Mouse (Mus musculus): ENCODE data around the gene Rps2.
A peak's percentile ranks its signal among the peaks of the same experiment; 100 is the strongest.
"Not testable (repeated sequence)": the region's sequence is repeated elsewhere in the genome, so short reads cannot be mapped to it uniquely, and the experiment has no call there.

Gene Rps2

DNA sequence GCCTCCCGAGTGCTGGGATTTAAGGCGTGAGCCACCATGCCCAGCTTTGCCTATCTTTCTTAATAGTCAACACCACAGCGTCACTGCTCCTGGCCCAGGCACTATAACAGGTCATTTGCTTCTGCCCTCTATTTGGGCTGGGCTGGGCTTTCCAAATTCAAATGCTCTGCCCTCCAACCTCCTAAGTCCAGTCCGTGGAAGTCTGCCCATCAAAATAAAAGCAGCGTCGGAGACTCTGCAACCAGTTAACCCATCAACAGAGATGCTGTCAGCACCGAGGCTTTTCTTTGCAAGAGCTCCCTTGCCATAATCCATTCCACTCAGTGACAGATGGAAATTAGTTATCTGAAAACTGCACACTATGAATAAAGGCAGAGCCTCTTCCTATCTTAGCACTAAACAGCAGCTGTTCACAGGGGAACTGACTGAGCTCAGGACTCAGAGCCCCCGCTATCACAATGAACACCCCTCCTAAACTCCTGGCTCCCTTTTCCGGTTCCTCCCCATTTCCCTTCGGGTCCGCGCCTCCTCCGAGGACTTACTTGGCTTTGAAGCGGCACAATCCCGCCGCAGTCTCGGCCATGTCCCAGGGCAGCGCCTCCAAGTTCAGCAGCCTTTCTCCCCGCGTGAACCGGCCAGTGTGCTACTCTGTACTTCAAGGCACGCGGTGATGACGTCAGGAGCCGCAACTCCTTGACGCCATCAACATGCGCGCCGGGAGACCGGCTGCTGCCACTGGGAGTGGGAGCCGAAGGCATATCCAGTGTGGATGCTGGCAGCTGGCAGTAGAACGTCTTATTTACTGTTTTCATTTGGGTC is 10.7 kb upstream of the Rps2 start, which contains the start of gene Tbl3:
TSS of gene Tbl3 (minus strand) at position 679 of the 819 bp plus-strand sequence.
- DNase-seq, result peak; percentile 94

DNA sequence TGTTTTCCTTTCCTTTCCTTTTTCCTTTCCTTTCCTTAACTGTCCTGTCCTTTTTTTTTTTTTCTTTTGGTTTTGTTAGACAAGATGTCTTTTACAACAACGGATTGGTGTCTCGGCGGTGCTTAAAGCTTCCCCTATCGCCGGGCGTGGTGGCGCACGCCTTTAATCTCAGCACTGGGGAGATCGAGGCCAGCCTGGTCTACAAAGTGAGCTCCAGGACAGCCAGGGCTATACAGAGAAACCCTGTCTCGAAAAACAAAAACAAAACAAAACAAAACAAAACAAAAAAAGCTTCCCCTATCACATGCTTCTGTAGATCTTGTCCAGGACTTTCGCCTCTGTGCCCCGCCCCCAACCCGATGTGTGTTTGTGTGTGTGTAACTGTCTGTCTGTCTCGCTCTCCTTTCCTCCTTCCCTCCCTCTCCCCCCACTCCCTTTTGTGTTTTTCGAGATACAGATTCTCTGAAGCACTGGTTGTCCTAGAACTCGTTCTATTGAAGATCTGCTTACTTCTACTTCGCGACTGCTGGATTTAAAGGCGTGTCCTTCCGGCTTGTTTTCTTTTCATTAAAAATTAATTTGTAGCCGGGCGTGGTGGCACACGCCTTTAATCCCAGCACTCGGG is 10.0 kb upstream of the Rps2 start:
- DNase-seq, result no peak

DNA sequence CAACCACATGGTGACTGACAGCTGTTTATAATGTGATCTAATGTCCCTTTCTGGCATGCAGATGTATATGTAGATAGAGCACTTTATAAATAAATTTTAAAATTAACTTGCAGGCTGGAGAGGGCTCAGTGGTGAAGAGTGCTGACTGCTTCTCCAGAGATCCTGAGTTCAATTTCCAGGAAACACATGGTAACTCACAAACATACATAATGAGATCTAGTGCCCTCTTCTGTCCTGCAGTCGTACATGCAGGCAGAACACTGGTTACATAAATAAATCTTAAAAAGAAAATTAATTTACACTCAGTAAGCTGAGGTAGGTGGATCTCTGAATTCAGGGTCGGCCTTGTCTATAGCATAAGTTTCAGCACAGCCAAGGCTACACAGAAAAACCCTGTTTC is 9.3 kb upstream of the Rps2 start:
- no peak for DNase-seq

DNA sequence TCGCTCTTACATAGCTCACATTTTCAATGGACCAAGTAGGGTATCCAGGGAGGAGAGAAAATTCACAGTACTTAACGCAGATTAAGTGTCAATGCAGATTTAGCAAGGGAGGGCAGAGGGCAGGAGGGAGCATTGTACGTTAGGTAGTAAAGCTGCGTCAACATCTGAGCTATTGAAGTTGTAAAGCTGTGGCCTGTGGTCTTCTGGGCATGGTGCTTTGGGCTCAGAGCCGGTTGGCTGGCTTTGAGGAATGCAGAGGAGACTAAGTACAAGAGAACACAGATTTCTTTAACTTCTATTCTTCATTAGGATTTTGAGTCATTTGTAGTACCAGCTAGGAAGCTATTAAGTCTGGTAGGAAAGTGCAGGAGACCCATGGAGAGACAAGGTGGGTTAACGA is 2.4 kb upstream of the Rps2 start:
- DNase-seq, result no peak

DNA sequence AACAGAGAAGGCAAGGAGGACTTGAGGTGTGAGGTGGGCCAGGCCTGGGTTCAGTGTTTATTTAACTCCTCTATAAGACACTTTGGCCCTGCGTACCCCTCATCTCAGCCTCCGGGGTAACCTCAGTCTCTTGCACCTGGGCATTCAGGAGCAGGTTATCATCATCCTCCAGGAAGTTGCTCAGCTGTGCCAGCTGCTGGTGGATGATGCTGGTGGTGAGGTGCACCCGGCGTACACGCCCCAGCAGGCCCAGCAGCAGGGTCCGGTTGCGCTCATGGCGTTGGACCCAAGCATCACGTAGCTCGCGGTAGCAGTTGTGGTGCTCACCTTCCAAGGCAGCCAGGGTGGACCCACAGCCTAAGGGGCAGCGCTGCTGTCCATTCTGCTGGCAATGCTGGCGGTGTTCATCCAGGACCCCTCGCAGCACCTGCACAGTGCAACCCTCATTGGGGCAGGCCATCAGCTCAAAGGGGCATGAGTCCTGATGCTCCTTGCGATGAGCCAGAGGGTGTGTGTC is 1.7 kb upstream of the Rps2 start:
- DNase-seq, result no peak

DNA sequence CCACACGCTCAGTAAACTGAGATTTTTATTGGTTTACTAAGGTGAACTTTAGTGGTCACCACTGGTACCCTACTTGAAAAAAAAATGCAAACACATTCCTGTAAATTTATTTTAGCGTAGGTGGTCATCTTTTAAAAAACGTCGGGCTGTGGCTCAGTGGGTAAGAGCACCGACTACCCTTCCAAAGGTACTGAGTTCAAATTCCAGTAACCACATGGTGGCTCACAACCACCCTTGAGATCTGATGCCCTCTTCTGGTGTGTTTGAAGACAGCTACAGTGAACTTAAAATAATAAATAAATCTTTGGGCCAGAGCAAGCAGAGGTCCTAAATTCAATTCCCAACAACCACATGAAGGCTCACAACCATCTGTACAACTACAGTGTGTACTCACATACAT is 1.0 kb downstream of the Rps2 start:
- not testable (repeated sequence) for DNase-seq

DNA sequence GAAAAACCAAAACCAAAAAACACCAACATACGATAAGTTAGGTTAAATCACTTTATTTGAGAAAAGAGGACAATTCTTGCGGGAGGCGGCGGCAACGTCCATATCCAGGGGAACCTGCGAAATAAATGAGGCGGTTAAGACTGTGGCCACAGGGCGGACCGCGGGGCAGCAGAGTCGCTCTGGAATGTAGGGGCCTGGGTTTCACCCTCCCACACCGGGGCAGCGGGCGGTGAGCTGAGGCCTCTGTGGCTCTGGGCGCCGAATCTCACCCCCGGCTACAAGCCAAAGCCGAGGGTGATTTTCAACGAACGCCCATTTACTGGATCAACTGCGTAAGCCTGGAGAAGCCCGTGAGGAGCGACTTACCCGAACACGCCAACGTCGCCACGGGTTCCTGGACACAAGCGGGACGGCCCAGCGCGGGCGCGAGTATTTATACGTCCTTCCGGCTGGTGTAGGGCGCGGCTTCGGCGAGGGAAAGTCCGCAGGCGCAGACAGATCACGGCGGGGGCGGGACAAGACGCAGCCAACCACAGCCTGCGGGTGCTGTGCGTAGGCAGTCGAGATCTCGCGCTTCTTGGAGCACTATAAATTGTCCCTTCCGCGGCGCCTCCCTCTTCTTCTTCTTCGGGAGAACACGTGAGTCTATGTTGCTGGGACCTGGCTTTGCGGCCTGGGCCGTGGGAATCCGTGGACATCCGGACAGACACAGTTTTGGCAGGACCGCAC is 1.7 kb downstream of the Rps2 start:
- peak; percentile 99 for DNase-seq

DNA sequence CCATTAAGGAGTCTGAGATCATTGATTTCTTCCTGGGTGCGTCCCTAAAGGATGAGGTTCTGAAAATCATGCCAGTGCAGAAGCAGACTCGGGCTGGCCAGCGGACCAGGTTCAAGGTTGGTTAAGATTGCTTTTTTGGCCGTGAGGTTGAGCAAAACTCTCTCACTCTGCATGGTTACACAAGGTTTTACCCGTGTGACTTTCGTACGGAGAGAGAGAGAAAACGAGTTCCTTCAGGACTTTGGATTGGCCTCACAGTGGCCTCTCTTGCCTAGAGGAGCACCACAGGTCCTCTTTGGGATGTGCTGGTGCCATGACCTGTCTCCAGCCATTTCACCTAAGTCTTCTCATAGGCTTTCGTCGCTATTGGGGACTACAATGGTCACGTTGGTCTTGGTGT is 2.7 kb downstream of the Rps2 start:
- DNase-seq, result not testable (repeated sequence)

DNA sequence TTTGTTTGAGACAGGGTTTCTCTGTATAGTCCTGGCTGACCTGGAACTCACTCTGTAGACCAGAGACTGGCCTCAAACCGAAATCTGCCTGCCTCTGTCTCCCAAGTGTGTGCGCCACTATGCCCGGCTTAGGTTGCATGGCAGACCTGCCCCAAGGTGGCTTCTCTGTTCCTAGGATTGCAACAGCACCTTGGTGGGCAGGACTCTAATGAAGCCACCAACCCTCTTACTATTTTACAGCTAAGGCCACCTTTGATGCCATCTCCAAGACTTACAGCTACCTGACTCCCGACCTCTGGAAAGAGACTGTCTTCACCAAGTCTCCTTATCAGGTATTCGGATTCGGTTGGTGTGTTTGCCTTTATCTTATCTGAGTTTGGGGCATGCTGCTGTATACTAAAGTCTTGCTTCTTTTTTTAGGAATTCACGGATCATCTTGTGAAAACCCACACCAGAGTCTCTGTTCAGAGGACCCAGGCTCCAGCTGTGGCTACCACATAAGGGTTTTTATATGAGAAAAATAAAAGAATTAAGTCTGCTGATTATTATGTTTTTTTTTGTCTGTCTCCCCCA is 3.6 kb downstream of the Rps2 start:
- DNase-seq, result not testable (repeated sequence)

DNA sequence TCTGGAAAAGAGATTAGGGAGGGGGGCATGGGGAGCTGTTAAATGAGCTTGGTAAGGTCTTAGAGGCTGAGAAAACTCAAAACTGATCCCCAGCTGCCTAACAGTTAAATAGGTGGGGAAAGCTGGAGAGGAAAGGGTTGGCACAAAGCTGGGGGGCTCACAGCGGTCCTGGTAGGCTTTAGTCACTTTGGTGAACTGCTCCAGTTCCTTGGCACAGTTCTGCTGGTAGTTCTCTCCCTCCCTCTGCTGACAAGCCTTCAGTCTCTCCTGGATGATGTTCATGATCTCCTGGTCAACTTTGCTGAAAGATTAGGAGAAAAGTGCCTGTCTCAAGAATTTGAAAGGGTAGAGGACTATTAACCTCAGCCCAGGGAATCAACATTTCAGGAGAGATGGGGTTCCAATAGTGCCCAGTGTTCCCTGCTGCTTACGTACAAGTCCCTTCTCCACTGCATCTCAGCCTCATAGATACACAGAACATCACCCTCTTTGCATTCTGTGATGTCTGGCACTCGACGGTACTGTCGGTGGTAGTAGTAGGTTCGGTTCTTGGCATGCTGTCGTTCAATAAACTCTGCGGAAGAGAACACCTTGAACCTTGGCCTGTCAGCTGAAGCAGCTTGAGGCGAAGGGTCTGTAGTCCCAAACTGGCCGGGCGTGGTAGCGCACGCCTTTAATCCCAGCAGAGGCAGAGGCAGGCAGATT is 4.5 kb downstream of the Rps2 start:
- no peak for DNase-seq

DNA sequence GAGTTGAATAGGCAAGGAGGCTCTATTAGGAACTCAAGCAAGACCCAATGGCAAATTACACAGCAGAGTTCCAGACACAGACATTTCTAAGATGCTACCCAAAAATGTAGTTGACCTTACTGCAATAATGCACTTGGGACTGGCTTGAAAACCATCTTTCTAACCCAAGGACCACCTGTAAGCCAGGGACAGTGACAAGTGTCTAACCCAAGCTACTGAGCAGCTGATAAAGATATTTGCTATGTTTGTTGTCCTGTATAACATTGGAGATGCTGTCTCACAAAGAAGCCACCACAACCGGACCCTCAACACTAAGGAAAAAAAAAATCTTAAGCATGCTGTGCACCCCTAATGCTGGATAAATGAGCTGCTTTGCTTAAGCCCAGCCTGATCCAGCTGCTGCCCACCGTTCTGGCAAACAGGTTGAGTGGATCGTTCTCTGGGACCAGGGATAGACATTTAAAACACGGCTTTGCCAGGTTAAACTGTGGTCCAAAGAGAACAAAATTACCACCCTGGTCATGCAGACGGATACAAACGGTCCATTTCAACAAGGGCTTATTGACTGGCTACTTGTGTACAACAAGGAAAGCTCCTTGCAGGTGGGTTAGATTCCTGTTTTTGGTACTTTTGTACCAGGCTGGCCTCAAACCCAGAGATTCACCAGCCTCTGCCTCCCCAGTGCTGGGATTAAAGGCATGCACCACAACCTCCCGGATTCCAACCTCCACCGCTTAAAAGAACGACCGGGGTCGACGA is 5.4 kb downstream of the Rps2 start:
- no peak for DNase-seq

DNA sequence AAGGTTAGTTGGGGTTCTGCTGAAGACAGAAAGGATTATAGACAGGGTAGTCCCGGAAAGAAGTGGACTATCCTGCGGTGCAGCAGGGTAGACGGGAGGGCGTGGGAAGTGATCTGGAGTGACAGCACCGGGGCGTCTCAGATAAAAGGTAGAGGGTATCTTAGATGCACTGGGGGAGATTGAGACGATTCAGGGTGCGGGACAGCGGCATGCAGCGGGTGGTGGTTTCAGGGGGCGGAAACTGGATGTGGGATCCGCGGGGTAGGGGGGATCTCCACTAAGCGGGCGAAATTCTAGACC is 5.9 kb downstream of the Rps2 start:
- no peak for DNase-seq

DNA sequence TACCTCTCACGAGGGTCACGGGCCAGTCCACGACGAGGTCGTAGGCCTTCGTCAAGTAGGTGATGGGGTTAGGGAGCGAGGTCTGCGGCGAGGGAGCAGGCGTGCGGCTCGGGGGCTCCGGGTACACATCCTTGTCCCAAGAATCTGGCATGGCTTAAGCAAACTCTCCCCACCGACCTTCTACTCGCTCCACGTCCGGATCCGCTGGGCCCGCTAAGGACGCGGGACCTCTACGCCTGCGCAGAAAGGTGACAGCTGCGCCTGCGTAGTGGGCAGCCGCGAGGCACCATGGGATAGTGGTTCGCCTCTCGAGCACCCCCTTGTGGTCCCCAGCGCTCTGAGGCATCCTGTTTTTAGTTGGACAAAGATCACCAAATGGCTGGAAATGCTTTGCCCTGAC is 6.3 kb downstream of the Rps2 start, which contains the start of gene Ndufb10:
TSS of gene Ndufb10 (minus strand) at position 295 of the 400 bp plus-strand sequence.
- peak; percentile 94 for DNase-seq

DNA sequence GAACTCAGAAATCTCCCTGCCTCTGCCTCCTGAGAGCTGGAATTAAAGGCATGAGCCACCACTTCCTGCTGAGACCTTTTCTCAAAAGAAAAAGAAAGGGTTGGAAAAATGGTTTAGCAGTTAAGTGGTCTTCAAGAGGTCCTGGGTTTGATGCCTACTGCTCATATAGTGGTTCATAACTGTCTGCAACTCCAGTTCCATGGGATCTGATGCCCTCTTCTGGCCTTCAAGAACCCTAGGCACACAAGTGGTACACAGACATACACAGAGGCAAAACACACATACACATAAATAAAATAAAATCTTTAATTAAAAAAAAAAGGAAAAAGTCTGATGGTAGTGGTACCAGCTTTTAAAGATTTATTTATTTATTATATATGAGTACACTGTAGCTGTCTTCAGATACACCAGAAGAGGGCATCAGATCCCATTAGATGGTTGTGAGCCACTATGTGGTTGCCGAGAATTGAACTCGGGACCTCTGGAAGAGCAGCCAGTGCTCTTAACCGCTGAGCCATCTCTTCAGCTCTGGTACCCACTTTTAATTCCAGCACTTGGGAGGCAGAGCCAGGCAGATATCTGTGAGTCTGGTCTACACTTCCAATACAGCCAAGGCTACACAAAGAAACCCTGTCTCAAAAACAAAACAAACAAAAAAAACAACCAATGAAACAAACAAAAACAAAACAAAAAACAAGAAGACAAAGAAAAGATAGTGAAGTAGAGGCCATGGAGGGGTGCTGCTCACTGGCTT is 7.9 kb downstream of the Rps2 start:
- DNase-seq, result no peak

DNA sequence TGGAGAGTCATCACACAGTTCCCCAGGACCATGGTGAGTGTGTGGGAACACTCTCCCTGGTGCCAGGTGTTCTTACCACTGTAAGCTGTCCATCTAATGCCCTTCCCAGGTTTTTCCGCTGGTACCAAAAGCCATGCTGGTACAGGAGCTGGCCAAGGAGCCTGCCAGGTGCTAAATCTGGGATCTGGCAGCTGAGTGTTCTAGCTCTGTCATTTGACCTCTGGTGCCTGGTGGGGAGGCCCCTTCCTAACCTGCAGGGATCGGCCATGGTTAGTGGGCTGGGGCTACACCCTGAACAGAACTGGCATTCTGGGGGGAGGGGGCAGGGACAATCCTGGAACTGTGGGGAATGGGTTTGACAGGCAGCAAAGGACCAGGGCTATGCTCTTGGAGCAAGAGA is 9.7 kb downstream of the Rps2 start, which contains the start of gene Rpl3l:
TSS of gene Rpl3l (plus strand) at position 203 of the 400 bp plus-strand sequence.
- DNase-seq, result no peak

DNA sequence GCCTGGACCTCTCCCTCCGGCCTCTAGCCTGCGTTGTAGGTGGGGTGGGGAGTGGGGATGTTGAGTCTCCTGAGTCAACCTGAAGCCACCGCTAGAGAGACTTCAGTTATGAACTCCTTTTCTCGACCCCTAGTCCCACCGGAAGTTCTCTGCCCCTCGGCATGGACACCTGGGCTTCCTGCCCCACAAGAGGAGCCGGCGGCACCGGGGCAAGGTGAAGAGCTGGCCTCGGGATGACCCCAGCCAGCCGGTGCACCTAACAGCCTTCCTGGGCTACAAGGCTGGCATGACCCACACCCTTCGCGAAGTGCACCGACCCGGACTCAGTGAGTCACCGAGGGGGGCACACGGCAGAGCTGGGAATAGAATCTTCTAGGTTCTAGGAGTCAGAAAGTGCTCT is 10.3 kb downstream of the Rps2 start:
- DNase-seq, result no peak

DNA sequence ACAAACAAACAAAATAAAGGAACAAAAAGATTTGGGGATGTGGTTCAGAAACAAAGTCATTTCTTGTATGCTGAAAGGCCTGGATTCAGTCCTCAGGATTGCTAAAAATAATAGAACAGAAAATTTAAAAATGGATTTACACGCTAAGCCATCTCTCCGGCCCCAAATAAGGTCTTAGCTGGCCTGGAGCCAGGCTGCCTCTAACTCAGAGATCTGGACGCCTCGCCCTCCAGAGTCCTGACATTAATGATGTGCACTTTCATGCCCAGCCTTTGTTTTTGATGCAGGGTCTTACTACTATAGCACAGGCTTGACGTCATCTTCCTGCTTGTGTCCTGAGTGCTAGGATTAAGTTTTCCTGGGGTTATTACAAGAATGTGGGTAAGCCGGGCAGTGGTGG is 11.2 kb downstream of the Rps2 start:
- no peak for DNase-seq

DNA sequence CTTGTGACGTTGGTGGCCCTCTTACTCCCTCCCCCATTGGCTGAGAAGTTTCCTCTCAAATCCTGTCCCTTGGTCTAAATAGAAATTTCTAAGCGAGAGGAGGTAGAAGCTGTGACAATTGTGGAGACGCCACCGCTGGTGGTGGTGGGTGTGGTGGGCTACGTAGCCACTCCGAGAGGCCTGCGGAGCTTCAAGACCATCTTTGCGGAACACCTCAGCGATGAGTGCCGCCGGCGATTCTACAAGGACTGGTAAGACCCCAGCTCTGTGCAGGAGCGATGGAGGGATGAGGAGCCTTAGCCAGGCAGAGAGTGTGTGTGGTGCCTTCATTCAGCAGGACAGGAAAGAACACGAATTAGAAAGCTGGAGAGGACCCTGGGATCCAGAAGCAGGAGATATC is 12.9 kb downstream of the Rps2 start:
- no peak for DNase-seq

DNA sequence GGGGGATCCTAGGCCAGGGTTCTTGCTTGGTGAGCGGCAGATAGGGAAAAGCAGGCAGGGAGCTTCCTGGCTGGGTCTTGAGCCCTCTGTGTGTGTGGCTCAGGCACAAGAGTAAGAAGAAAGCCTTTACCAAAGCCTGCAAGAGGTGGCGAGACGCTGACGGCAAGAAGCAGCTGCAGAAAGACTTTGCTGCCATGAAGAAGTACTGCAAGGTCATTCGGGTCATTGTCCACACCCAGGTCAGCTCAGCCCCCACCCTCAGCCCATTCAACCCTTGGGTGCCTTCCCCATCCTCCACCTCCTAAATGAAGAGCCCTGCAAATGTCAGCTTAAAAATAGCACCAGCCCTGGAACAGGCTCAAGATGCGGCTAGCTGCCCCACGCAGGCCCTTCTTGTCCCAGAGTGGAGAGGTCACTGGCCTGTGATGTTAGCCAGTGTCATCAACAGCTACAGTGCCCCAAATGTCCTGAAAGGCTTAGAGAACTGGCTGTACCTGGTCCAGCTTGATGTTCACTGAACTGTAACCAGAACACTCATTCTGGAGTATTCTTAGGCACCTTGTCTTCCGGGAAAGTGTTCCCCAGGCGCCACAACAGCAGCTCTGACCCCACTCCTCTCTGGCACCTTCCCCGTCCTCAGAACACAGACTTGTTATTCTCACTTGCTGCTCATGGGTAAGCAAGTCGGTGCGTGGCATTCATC is 14.5 kb downstream of the Rps2 start:
- no peak for DNase-seq

DNA sequence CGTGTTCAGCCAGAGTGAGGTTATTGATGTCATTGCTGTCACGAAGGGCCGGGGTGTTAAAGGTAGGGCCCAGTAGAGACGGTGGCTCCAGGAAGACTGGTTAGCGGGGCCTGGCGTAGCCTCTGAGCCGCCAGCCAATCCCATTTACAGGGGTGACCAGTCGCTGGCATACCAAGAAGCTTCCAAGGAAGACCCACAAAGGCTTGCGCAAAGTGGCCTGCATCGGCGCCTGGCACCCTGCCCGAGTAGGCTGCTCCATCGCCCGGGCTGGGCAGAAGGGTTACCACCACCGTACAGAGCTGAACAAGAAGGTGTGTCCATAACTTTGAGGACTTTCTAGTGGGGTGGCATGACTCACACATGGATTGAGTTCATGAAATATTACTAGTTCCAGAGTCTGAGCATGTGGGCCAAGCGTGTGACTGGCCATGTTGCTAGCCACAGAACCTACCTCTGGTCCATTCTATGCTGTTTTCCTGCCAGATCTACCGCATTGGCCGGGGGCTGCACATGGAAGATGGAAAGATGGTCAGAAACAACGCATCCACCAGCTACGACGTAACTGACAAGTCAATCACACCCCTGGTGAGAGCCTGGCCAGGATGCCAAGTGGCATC is 15.6 kb downstream of the Rps2 start:
- DNase-seq, result no peak

All from right cerebral cortex, adult 18-20 months (tissue).